Mouse (Mus musculus) liver, embryonic 12.5 days (tissue): ENCODE data around the gene Hoxc4. TPM values are rescaled to one million over a fixed set of nuclear protein-coding genes. Genes with fewer than 3 reads are reported as not detected.

Source experiments
- ATAC-seq: fragments of 200-750 bp; cut with Nextera tagmentation; 2 replicates; pipeline ENCODE4 v1.8.0; 2017; ENCODE audit warnings: moderate number of reproducible peaks, mild to moderate bottlenecking, moderate library complexity
- H3K27ac ChIP-seq: fragments of 300-500 bp; sonication (generic); 2 replicates; pipeline ENCODE4 v1.5.1; 2016; ENCODE audit warnings: mild to moderate bottlenecking
- H3K27me3 ChIP-seq: fragments of 300-500 bp; sonication (generic); replicated peaks from 2 replicates; pipeline ENCODE4 v1.6.1; 2016; ENCODE audit warnings: mild to moderate bottlenecking, moderate library complexity
- H3K36me3 ChIP-seq: fragments of 300-500 bp; sonication (generic); 2 replicates; pipeline ENCODE4 v1.6.1; 2016; ENCODE audit warnings: mild to moderate bottlenecking, moderate library complexity
- H3K4me1 ChIP-seq: fragments of 300-500 bp; sonication (generic); 2 replicates; pipeline ENCODE4 v1.6.1; 2016
- H3K4me2 ChIP-seq: fragments of 300-500 bp; sonication (generic); 2 replicates; pipeline ENCODE4 v1.6.1; 2016; ENCODE audit warnings: mild to moderate bottlenecking, moderate library complexity
- H3K4me3 ChIP-seq: fragments of 300-500 bp; sonication (generic); 2 replicates; pipeline ENCODE4 v1.5.1; 2016; ENCODE audit warnings: mild to moderate bottlenecking, moderate library complexity
- H3K9ac ChIP-seq: fragments of 300-500 bp; sonication (generic); 2 replicates; pipeline ENCODE4 v1.6.1; 2016; ENCODE audit warnings: mild to moderate bottlenecking, moderate library complexity
- H3K9me3 ChIP-seq: fragments of 300-500 bp; sonication (generic); replicated peaks from 2 replicates; pipeline ENCODE4 v1.6.1; 2016; ENCODE audit warnings: mild to moderate bottlenecking, moderate library complexity
- WGBS: fragments of 180-500 bp; shearing (Covaris S2); methylation state at CpG from one replicate; pipeline ENCODE4 v1.1.7; 2016; ENCODE audit not compliant: insufficient replicate concordance; 5-methylcytosine and 5-hydroxymethylcytosine counted together
- polyA plus RNA-seq: library from polyadenylated mRNA; unstranded; fragments of >200 nt; fragmentation: Nextera tagmentation; extraction: Ambion mirVana; gene quantifications from 2 replicates; pipeline ENCODE4 v1.2.1, GENCODE M21; 2016

The Hoxc4 gene
- polyA plus RNA-seq, 1 experiment from 2014 or later = 1.3 TPM

DNA sequence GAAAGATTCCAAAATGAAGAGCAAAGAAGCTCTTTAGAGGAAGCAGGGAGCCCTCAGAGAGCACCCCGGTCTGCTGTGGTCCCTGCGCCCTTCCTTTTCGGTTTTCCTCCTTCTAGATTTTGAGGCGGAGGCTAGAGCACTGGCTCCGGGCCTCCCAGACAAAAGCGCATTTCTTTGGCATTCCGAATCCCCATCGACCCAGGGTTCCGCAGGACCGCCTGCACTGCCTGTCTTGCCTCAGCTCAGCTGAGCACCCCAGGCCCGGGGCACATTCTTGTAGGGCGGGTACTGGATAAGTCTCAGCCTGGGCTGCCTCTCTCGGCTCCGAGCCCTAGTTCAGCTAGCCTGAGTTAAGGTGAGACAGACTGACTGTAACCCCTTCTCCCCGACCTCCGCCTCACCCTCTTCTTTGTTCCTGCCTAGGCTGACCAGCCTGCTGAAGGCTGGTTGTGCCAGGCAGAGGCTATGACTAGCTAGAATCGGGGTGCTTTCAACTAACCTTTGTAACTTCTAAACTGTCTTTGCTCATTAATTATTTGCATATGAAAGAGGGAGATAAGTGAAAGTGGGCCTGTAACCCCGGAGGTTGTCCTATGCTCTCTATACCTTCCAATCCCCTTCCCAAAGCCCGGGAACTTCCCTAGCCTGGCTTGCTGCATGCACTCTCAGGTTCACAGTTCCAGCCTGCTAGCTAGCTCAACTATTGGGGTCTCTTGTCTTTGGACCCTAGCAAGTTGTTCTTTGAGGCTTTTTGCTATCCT, 3.1 kb upstream of the Hoxc4 start:
- Histone ChIP-seq H3K4me2 (peak overlapping the region; percentile 17; the same call in 1 of the 2 replicates), H3K9ac (no peak overlapping the region), H3K36me3 (no peaks in the 10 kb centered on the region), H3K4me3 (0 out of 2 replicates have a peak overlapping the region, but pooled peaks have one; percentile 18), H3K27ac (no peak overlapping the region), H3K4me1 (0 out of 2 replicates have a peak, but pooled peaks cover 4% of the 10 kb centered on the region), H3K27me3 (peaks cover 99% of the 10 kb centered on the region), H3K9me3 (no peaks in the 10 kb centered on the region)
- ATAC-seq = no peak
- 4% methylated on average over 19 of the region's 19 CpGs for WGBS

GRCm38 (mm10) chr15:103020899-103021418, 2.2 kb downstream of the Hoxc4 start:
- H3K4me2 ChIP-seq = no peak overlapping the region
- H3K27ac ChIP-seq = no peak overlapping the region
- H3K9ac ChIP-seq = no peak overlapping the region
- H3K4me3 ChIP-seq = no peak overlapping the region
- H3K9me3 ChIP-seq = no peaks in the 10 kb centered on the region
- 4% methylated on average over 8 of the region's 8 CpGs for WGBS
- H3K36me3 ChIP-seq = no peaks in the 10 kb centered on the region
- no peak for ATAC-seq
- no peaks in the 10 kb centered on the region for H3K4me1 ChIP-seq
- peaks cover 98% of the 10 kb centered on the region for H3K27me3 ChIP-seq

DNA sequence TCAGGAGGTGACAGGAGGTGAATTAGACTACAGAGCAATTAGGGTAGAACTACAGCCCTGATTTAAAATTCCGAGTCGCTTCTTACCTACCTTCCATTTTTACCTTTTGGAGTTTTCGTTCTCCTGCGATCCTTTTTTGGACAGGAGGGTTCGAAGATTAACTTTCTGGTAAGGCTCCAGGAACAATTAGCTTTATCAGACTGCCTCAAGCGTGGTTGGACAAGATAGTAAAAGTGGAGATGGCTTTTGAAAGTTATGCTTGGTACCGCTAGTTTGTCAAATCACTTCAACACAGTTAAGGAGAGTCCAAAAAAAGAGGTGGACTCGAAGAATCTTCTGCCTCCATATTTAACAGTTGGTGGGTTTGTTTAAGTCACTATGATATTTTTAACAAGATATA, 2.8 kb downstream of the Hoxc4 start:
- no peak overlapping the region for H3K9ac ChIP-seq
- H3K4me1 ChIP-seq = no peaks in the 10 kb centered on the region
- no peaks in the 10 kb centered on the region for H3K9me3 ChIP-seq
- no peak overlapping the region for H3K27ac ChIP-seq
- WGBS = 12% methylated on average over 8 of the region's 8 CpGs
- peaks cover 98% of the 10 kb centered on the region for H3K27me3 ChIP-seq
- no peak overlapping the region for H3K4me2 ChIP-seq
- H3K36me3 ChIP-seq = no peaks in the 10 kb centered on the region
- H3K4me3 ChIP-seq = no peak overlapping the region
- ATAC-seq = no peak

- no peaks in the 10 kb centered on the region for H3K36me3 ChIP-seq
- H3K4me3 ChIP-seq = no peak overlapping the region
- no peak for ATAC-seq
- no peak overlapping the region for H3K9ac ChIP-seq
- no peak overlapping the region for H3K4me2 ChIP-seq
- H3K27ac ChIP-seq = no peak overlapping the region
- no peaks in the 10 kb centered on the region for H3K4me1 ChIP-seq
- peaks cover 98% of the 10 kb centered on the region for H3K27me3 ChIP-seq
- WGBS = 0% methylated on average over 2 of the region's 2 CpGs
- H3K9me3 ChIP-seq = no peaks in the 10 kb centered on the region
Observed at GRCm38 (mm10) chr15:103024131-103024530, 5.4 kb downstream of the Hoxc4 start.

DNA sequence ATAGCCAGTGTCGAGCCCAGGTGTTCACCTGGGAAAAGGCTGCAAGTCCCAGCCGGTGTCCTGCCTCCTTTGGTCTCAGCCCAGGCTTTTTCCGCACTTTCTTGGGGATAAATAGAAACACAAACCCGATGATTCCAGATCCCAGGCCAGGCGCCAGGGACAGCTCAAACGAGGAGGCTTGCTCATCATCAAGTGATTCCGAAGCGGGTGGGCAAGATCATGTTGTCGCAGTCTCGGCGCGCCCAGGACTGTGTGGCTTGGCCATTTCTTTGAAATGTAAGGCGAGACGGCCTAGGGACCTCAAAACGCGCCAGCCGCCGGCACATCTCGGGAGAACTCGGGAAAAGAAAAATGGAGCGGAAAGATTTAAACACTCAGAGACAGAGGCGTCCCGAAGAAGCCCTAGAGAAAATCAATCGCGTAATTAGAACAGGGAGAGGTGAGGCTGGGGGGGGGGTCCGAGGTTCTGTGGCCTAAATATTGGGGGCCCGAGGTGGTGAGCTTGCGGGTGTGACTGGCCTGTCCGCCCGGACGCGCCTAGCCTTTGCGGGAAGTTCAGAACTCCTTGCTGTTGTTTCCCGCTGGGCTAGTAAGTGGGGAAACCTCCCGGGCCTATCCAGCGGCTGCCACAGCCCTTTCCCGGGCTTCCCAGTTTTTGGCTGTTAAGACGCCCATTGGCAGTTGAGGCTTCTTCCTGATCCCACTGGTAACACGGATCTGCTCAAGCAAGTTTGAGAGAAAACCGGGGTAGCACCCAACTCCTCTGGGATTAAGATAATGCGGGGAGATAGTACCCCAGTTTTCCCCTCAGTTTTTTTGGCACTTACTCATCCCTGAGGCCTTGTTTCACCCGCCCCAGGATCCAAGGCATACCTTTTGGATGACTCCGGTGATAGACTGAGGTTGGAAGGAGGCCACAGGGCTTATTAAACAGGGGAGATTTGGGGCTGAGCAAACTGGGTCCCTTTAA, 8.8 kb downstream of the Hoxc4 start:
- Histone ChIP-seq H3K27me3 (peaks cover 95% of the 10 kb centered on the region), H3K9ac (no peak overlapping the region), H3K36me3 (no peaks in the 10 kb centered on the region), H3K27ac (no peak overlapping the region), H3K4me3 (no peak overlapping the region), H3K4me1 (no peaks in the 10 kb centered on the region), H3K4me2 (no peak overlapping the region), H3K9me3 (no peaks in the 10 kb centered on the region)
- 3% methylated on average over 43 of the region's 43 CpGs for WGBS
- no peak for ATAC-seq

DNA sequence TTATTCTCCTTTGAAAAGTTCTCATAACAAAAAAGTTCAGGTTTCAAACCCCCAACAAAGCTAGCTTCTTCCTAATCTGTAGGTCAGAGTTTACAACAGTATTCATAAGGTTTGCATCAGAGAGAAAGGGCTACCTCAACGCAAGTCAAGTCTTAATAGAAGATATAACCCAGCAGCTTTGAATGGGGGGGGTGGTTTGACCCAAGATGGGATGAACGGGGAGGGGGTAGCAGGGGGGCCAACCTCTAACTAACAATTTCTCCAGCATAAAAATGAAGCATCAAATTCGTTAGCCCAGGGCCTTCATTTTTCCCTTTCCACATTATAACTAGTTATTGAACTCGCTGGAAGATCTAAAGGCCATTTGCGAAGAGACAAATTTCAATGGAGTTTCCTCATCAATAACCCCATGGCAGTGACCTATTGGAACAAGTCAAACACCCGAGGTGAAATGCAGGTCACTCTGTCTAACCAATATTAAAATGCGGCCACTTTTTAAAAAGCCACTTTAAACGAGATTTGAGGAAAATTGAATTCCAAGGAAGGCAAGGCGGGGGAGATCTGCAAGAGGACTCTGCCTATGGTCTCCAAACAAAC, 10.3 kb downstream of the Hoxc4 start:
- no peaks in the 10 kb centered on the region for H3K4me1 ChIP-seq
- no peaks in the 10 kb centered on the region for H3K36me3 ChIP-seq
- no peaks in the 10 kb centered on the region for H3K9me3 ChIP-seq
- H3K9ac ChIP-seq = no peak overlapping the region
- no peak for ATAC-seq
- peaks cover 95% of the 10 kb centered on the region for H3K27me3 ChIP-seq
- no peak overlapping the region for H3K27ac ChIP-seq
- H3K4me3 ChIP-seq = no peak overlapping the region
- 23% methylated on average over 9 of the region's 9 CpGs for WGBS
- H3K4me2 ChIP-seq = no peak overlapping the region

GRCm38 (mm10) chr15:103030142-103030541, 11.4 kb downstream of the Hoxc4 start:
- no peak for ATAC-seq
- 9% methylated on average over 8 of the region's 8 CpGs for WGBS
- Histone ChIP-seq H3K36me3 (no peaks in the 10 kb centered on the region), H3K4me1 (no peaks in the 10 kb centered on the region), H3K9ac (no peak overlapping the region), H3K4me2 (no peak overlapping the region), H3K9me3 (no peaks in the 10 kb centered on the region), H3K27me3 (peaks cover 95% of the 10 kb centered on the region), H3K27ac (no peak overlapping the region), H3K4me3 (no peak overlapping the region)

DNA sequence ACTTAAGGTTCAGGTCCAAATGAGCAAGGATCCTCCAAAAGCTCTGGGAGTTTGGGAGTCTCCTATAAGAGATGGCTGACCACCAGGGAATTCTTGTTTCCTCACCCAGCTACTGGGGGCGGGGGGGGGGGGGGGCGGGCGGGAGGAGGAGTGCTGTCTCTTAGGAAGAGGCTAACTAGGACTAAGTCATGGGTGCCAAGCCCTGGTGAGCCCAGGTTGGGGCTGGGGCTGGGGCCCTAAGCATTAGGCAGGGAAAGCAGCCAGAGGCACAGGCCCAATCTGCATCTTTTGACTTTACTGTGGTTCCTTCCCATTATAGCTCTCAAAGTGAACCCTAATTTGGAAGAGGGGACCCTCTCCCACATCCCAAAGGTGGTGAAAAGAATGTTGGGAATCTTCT, 13.4 kb downstream of the Hoxc4 start:
- H3K4me3 ChIP-seq = no peak overlapping the region

DNA sequence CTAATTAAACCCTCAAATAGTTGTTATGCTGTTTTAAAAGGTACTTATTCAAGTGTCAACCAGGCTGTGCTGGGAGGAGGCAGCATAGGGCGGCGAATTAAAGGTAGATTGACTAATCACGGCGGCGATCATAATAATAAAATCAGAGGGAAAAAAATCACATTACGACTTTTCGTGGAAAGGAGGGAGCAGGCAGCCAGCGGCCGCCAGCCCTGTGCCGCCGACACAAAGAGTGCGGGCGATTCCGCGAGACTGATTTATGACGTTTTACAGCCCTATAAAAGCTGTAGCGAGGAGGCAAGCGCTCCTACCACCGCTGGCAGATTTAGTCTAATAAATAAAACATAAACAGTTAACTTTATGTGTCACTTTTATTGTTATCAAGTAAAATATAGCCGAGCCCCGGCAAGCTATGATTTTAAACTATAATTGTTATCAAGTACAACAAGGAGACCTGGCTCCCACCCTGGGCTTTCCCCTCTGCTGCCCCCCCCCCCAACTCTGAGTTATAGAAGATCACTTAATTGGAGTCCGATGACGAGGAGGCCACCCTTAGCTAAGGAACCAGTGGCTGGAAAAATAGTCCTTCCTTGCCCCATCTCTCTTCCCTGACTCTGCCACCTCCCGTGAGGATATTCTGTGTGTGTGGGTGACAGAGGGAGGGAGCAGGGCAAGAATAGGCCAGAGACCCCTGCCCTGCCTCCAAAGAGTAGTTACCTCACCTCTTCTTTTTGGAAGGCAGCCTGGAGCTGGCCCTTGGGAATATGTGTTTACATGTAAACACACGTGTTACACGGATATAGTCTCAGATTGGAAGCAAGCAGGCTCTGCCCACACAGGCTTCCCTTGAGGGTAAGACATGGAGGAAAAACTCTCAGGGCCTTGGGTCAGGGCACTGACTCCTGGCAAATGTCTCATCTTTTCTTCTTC, 14.2 kb downstream of the Hoxc4 start:
- Histone ChIP-seq H3K27me3 (peaks cover 96% of the 10 kb centered on the region), H3K4me2 (no peak overlapping the region), H3K9me3 (no peaks in the 10 kb centered on the region), H3K36me3 (no peaks in the 10 kb centered on the region), H3K4me3 (no peak overlapping the region), H3K4me1 (no peaks in the 10 kb centered on the region), H3K9ac (no peak overlapping the region), H3K27ac (no peak overlapping the region)
- no peak for ATAC-seq
- 4% methylated on average over 26 of the region's 26 CpGs for WGBS

More for the DNA sequence above, 13.4 kb downstream of the Hoxc4 start:
- H3K27me3 ChIP-seq = peaks cover 96% of the 10 kb centered on the region
- WGBS = 6% methylated on average over 2 of the region's 3 CpGs
- H3K36me3 ChIP-seq = no peaks in the 10 kb centered on the region
- no peak overlapping the region for H3K9ac ChIP-seq
- no peak overlapping the region for H3K4me2 ChIP-seq
- no peaks in the 10 kb centered on the region for H3K4me1 ChIP-seq
- no peaks in the 10 kb centered on the region for H3K9me3 ChIP-seq
- no peak for ATAC-seq
- no peak overlapping the region for H3K27ac ChIP-seq

- 0 out of 2 replicates have a peak overlapping the region, but pooled peaks have one; percentile 7 for H3K9ac ChIP-seq
- H3K36me3 ChIP-seq = no peaks in the 10 kb centered on the region
- no peak for ATAC-seq
- peak overlapping the region; percentile 39 for H3K4me2 ChIP-seq
- no peaks in the 10 kb centered on the region for H3K9me3 ChIP-seq
- WGBS = 2% methylated on average over 23 of the region's 24 CpGs
- H3K4me3 ChIP-seq = peak overlapping the region; percentile 41
- H3K27ac ChIP-seq = no peak overlapping the region
- peaks cover 96% of the 10 kb centered on the region for H3K27me3 ChIP-seq
- no peaks in the 10 kb centered on the region for H3K4me1 ChIP-seq
Observed at GRCm38 (mm10) chr15:103034043-103034806, 15.5 kb downstream of the Hoxc4 start.
